Mouse (Mus musculus): Measurements from ENCODE around the gene Klhl29.

DNA sequence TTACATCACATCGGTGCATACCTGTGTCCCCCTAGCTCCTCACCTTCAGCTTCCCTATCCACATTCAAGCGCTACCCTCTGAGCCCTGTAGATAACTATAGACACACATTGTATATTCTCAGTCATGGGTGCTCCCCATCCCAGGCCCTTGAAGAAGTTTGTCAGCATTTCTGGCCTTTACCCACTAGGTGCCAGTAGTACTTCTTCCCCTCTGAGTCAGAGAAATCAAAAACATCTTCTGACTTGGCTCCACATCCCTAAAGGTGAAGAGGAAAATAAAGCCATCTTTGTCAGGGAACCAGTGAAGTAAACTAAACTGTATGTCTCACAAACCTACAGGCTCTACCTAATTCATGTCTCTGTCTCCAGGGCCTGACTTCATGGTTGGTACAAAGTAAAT, 67.6 kb downstream of the Klhl29 start:
- TF ChIP-seq CTCF (IDR thresholded peaks at IDR 0.05 in 2 of 3, conservative IDR thresholded peaks at IDR 0.05 in 1 of 3; ENCODE audit: control insufficient read depth in 1 of 3, insufficient read depth in 1 of 3, low read depth in 2 of 3, low read length in 3 of 3, poor library complexity in 1 of 3, severe bottlenecking in 1 of 3) (no peak), ELF1 (IDR thresholded peaks at IDR 0.05; ENCODE audit: low read depth, low read length) (no peak), ZNF384 (IDR thresholded peaks at IDR 0.05; ENCODE audit: low read depth, low read length) (no peak), MXI1 (IDR thresholded peaks at IDR 0.05; ENCODE audit: low read depth, low read length) (no peak), POLR2A (IDR thresholded peaks at IDR 0.05; ENCODE audit: control insufficient read depth in 1 of 2, insufficient read depth in 1 of 2, low read depth in 1 of 2, low read length in 2 of 2, poor library complexity in 1 of 2) (no peak), EP300 (IDR thresholded peaks at IDR 0.05; ENCODE audit: low read depth in 1 of 2, low read length in 2 of 2) (no peak), KAT2A (conservative IDR thresholded peaks at IDR 0.05; ENCODE audit: low read depth, low read length) (no peak), TCF12 (IDR thresholded peaks at IDR 0.05; ENCODE audit: low read depth, low read length) (no peak), MAX (IDR thresholded peaks at IDR 0.05; ENCODE audit: low read length) (no peak), SMC3 (IDR thresholded peaks at IDR 0.05; ENCODE audit: low read depth, low read length) (no peak), E2F4 (IDR thresholded peaks at IDR 0.05; ENCODE audit: borderline replicate concordance, low read depth, low read length) (no peak), USF1 (IDR thresholded peaks at IDR 0.05; ENCODE audit: low read depth, low read length) (no peak), MEF2A (IDR thresholded peaks at IDR 0.05; ENCODE audit: extremely low read depth, insufficient replicate concordance, low read depth, low read length, poor library complexity, severe bottlenecking) (no peak), NELFE (IDR thresholded peaks at IDR 0.05; ENCODE audit: low read depth, low read length) (no peak)
